Mouse (Mus musculus) liver, embryonic 15.5 days (tissue): ENCODE results near the gene Mllt3. TPM values are rescaled to one million over a fixed set of nuclear protein-coding genes. Genes with fewer than 3 reads are reported as not detected.
A peak's percentile ranks its signal among the peaks of the same experiment; 100 is the strongest.

Experiments
- ATAC-seq: fragments of 200-750 bp; cut with Nextera tagmentation; 2 replicates; pipeline ENCODE4 v1.8.0; 2017; ENCODE audit warnings: moderate number of reproducible peaks, mild to moderate bottlenecking, moderate library complexity; ENCODE audit not compliant: insufficient read depth
- H3K27ac ChIP-seq: fragments of 300-500 bp; sonication (generic); replicated peaks from 2 replicates; pipeline ENCODE4 v1.5.1; 2015; ENCODE audit warnings: mild to moderate bottlenecking, inconsistent platforms
- H3K27me3 ChIP-seq: fragments of 300-500 bp; sonication (generic); 2 replicates; pipeline ENCODE4 v1.6.1; 2015; ENCODE audit warnings: mild to moderate bottlenecking, inconsistent platforms
- H3K36me3 ChIP-seq: fragments of 300-500 bp; sonication (generic); replicated peaks from 2 replicates; pipeline ENCODE4 v1.6.1; 2015; ENCODE audit warnings: moderate library complexity, mild to moderate bottlenecking, inconsistent platforms
- H3K4me1 ChIP-seq: fragments of 300-500 bp; sonication (generic); replicated peaks from 2 replicates; pipeline ENCODE4 v1.6.1; 2015; ENCODE audit warnings: inconsistent platforms
- H3K4me2 ChIP-seq: fragments of 300-500 bp; sonication (generic); 2 replicates; pipeline ENCODE4 v1.6.1; 2015; ENCODE audit warnings: moderate library complexity, mild to moderate bottlenecking, inconsistent platforms
- H3K4me3 ChIP-seq: fragments of 300-500 bp; sonication (generic); replicated peaks from 2 replicates; pipeline ENCODE4 v1.5.1; 2015; ENCODE audit warnings: mild to moderate bottlenecking, inconsistent platforms
- H3K9ac ChIP-seq: fragments of 300-500 bp; sonication (generic); 2 replicates; pipeline ENCODE4 v1.6.1; 2015; ENCODE audit warnings: moderate library complexity, mild to moderate bottlenecking, inconsistent platforms
- H3K9me3 ChIP-seq: fragments of 300-500 bp; sonication (generic); replicated peaks from 2 replicates; pipeline ENCODE4 v1.6.1; 2016; ENCODE audit warnings: inconsistent platforms
- WGBS: fragments of 180-500 bp; shearing (Covaris S2); methylation state at CpG from one replicate; pipeline ENCODE4 v1.1.7; 2015; ENCODE audit warnings: mixed read lengths; ENCODE audit not compliant: insufficient replicate concordance; 5-methylcytosine and 5-hydroxymethylcytosine counted together
- polyA plus RNA-seq: library from polyadenylated mRNA; unstranded; fragments of >200 nt; fragmentation: Nextera tagmentation; extraction: Ambion mirVana; gene quantifications from 2 replicates; pipeline ENCODE4 v1.2.1, GENCODE M21; 2015

Mllt3 gene
- polyA plus RNA-seq, 1 experiment from 2014 or later: 83.9 TPM

DNA sequence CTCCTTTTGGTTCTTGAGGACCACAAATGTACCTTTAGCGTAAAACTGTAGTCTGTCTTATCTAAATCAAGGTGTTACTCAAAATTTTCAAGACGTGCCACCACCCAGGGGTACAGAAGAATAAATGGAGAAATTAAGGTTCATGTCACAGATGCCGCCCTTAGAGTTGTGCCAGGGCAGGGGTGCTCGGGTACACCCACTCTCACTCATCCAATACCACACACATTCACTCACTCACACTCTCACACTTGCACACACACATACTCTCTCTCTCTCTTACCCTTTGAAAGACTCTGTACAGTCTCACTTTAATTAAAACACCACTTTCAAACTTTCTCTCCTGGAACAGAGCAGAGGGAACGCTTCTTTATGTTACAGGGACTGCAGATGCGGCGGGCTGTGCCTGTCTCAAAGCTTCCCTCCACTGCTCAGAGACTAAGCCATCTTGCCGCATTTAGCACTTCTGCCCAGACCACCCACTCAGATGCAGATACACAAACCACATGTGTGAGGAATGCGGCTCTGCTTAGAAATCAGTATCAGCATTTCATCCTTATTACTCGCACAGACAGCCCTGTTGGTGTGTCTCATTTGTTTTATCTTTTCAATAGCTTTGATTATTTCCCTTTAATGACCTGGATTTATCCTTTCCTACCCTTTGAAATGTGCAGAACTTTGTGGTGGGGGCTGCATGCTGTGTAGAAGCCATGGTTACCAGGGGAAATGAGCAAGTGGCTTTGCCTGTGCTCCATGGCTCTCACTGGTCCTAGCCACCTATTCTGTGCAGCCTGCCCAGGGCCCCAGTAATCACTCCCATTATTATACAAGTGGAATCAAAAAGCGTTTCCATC lies 265.2 kb downstream of the Mllt3 start:
- Histone ChIP-seq H3K27me3 (no peaks in the 10 kb centered on the region), H3K4me3 (no peak overlapping the region), H3K27ac (no peak overlapping the region), H3K9me3 (no peaks in the 10 kb centered on the region), H3K36me3 (peaks cover 9% of the 10 kb centered on the region), H3K4me2 (no peak overlapping the region), H3K9ac (no peak overlapping the region), H3K4me1 (no peaks in the 10 kb centered on the region)
- 59% methylated on average over 11 of the region's 11 CpGs for WGBS
- ATAC-seq: no peak

DNA sequence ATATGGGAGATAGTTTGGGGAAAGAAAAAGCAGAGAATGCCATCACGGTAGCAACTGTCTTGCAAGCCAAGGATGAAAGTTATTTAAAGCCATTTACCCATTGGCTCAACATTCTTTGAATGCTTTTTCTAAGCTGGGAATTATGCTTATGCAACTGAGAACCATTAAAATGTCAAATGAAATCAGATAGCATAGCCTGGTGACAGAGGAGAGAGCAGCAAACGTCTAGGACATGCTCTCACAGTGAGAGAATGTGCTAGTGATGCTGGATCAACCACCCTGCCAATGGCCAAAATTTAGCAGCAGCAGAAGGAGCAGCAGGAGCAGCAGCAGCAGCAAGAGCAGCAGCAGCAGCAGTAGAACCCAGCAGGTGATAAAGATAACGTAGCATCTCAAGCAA lies 267.4 kb downstream of the Mllt3 start:
- no peak overlapping the region for H3K9ac ChIP-seq
- H3K9me3 ChIP-seq: no peaks in the 10 kb centered on the region
- no peak overlapping the region for H3K27ac ChIP-seq
- ATAC-seq: no peak
- H3K4me3 ChIP-seq: no peak overlapping the region
- H3K36me3 ChIP-seq: no peaks in the 10 kb centered on the region
- no peaks in the 10 kb centered on the region for H3K4me1 ChIP-seq
- 58% methylated on average over 3 of the region's 3 CpGs for WGBS
- no peak overlapping the region for H3K4me2 ChIP-seq
- H3K27me3 ChIP-seq: no peaks in the 10 kb centered on the region

GRCm38 (mm10) chr4:87761075-87761474 lies 272.1 kb downstream of the Mllt3 start:
- no peak overlapping the region for H3K27ac ChIP-seq
- no peaks in the 10 kb centered on the region for H3K4me1 ChIP-seq
- H3K27me3 ChIP-seq: no peaks in the 10 kb centered on the region
- ATAC-seq: no peak
- no peak overlapping the region for H3K9ac ChIP-seq
- WGBS: 53% methylated on average over 2 of the region's 2 CpGs
- H3K9me3 ChIP-seq: no peaks in the 10 kb centered on the region
- H3K4me3 ChIP-seq: no peak overlapping the region
- H3K4me2 ChIP-seq: no peak overlapping the region
- H3K36me3 ChIP-seq: no peaks in the 10 kb centered on the region

DNA sequence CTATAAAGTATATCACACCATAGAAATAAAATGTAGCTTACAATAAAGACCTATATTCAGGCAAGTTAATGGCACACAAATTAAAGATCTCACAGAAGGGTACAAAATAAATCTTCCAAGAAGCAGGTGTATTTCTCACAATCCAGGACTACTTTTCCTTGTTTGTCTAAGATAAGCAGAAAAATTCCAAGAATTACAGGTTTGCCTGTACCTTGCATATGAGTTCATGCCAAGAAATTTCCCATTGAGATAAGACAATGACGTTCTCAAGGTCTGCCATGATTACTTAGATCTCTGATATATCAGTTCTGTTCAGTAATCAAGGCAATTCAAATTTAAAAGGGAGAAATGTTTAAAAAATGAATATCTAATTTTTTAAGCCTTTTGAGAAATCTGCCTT lies 272.9 kb downstream of the Mllt3 start:
- Histone ChIP-seq H3K27me3 (no peaks in the 10 kb centered on the region), H3K9ac (no peak overlapping the region), H3K4me3 (no peak overlapping the region), H3K9me3 (no peaks in the 10 kb centered on the region), H3K36me3 (no peaks in the 10 kb centered on the region), H3K4me1 (no peaks in the 10 kb centered on the region), H3K4me2 (no peak overlapping the region), H3K27ac (no peak overlapping the region)
- WGBS: 56% methylated on average over 1 of the region's 1 CpGs
- no peak for ATAC-seq

GRCm38 (mm10) chr4:87759625-87760024 lies 273.5 kb downstream of the Mllt3 start:
- no peak overlapping the region for H3K4me3 ChIP-seq
- no peaks in the 10 kb centered on the region for H3K27me3 ChIP-seq
- no peak overlapping the region for H3K27ac ChIP-seq
- H3K9ac ChIP-seq: no peak overlapping the region
- H3K9me3 ChIP-seq: no peaks in the 10 kb centered on the region
- no peak overlapping the region for H3K4me2 ChIP-seq
- no peaks in the 10 kb centered on the region for H3K4me1 ChIP-seq
- 63% methylated on average over 2 of the region's 2 CpGs for WGBS
- ATAC-seq: no peak
- no peaks in the 10 kb centered on the region for H3K36me3 ChIP-seq

DNA sequence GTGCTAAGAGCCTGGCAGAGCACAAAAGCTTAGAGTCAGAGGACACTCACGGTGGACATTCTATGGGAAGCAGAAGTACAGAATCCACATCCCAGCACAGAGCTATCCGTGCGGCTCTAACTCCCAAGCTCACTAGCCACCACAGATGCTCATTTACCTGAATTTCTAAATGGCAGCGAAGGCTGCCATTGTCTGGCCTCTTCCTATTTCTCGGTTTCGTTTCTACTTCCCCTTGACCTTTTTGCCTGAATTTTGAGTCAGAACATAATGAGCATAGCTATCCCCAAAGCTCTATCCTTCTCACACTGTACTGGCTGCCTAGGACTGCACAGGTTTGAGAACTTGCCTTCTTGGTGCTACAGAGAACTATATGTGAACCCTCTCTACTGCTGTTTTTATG lies 274.1 kb downstream of the Mllt3 start:
- Histone ChIP-seq H3K27me3 (no peaks in the 10 kb centered on the region), H3K4me3 (no peak overlapping the region), H3K9ac (no peak overlapping the region), H3K9me3 (no peaks in the 10 kb centered on the region), H3K36me3 (no peaks in the 10 kb centered on the region), H3K4me2 (no peak overlapping the region), H3K4me1 (no peaks in the 10 kb centered on the region), H3K27ac (no peak overlapping the region)
- no peak for ATAC-seq
- WGBS: 67% methylated on average over 6 of the region's 6 CpGs

GRCm38 (mm10) chr4:87751515-87751864 lies 281.7 kb downstream of the Mllt3 start:
- Histone ChIP-seq H3K4me3 (no peak overlapping the region), H3K27ac (no peak overlapping the region), H3K9me3 (no peaks in the 10 kb centered on the region), H3K4me2 (peak overlapping the region; percentile 48), H3K9ac (no peak overlapping the region), H3K27me3 (no peaks in the 10 kb centered on the region), H3K4me1 (peaks cover 20% of the 10 kb centered on the region), H3K36me3 (no peaks in the 10 kb centered on the region)
- 25% methylated on average over 2 of the region's 2 CpGs for WGBS
- peak; percentile 73 for ATAC-seq

GRCm38 (mm10) chr4:87750856-87751514 lies 282.2 kb downstream of the Mllt3 start:
- 44% methylated on average over 5 of the region's 5 CpGs for WGBS
- ATAC-seq: peak; percentile 90
- H3K27me3 ChIP-seq: no peaks in the 10 kb centered on the region

GRCm38 (mm10) chr4:87749532-87750234 lies 283.5 kb downstream of the Mllt3 start:
- no peak overlapping the region for H3K4me2 ChIP-seq
- H3K9ac ChIP-seq: no peak overlapping the region
- H3K4me3 ChIP-seq: no peak overlapping the region
- no peaks in the 10 kb centered on the region for H3K27me3 ChIP-seq
- H3K9me3 ChIP-seq: no peaks in the 10 kb centered on the region
- WGBS: 50% methylated on average over 4 of the region's 4 CpGs
- no peak overlapping the region for H3K27ac ChIP-seq
- no peaks in the 10 kb centered on the region for H3K36me3 ChIP-seq
- H3K4me1 ChIP-seq: peaks cover 20% of the 10 kb centered on the region
- ATAC-seq: no peak

More at GRCm38 (mm10) chr4:87750856-87751514, 282.2 kb downstream of the Mllt3 start:
- Histone ChIP-seq H3K36me3 (no peaks in the 10 kb centered on the region), H3K4me3 (no peak overlapping the region), H3K9ac (no peak overlapping the region), H3K9me3 (no peaks in the 10 kb centered on the region), H3K27ac (peak overlapping the region; percentile 59; the same call in 1 of the 2 replicates), H3K4me2 (peak overlapping the region; percentile 48), H3K4me1 (peaks cover 20% of the 10 kb centered on the region)

DNA sequence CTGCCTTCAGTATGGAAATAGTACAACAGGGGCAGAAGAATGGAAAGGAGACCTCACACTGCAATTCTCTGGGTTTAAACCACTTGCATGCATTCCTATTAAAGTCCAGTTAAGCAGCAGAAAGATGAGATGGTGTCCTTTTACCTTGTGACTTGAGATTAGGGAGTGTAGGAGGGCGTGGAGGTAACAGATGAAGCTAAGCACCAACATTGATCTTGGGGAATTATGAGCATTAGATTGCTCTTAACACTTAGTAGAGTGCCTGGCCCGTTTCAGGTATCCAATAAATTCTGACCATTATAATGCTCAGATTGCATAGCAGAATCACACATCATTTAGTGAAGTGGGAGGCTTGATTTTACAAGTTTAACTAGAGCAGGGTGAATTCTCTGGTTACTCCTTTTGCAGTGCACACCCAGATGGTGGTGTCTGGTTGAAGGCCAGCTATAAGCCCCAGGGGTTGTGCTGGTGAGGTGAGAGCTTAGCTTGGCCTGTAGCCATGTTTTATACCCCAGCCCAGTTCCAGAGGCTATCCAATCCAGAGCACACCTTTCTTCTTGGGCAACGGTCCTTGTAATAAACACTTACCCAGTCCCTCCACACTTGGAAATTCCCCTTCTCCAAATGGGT lies 288.0 kb downstream of the Mllt3 start:
- H3K27me3 ChIP-seq: no peaks in the 10 kb centered on the region
- no peak overlapping the region for H3K9ac ChIP-seq
- no peaks in the 10 kb centered on the region for H3K9me3 ChIP-seq
- 68% methylated on average over 3 of the region's 3 CpGs for WGBS
- no peaks in the 10 kb centered on the region for H3K36me3 ChIP-seq
- no peaks in the 10 kb centered on the region; the same call in 1 of the 2 replicates for H3K4me1 ChIP-seq
- H3K27ac ChIP-seq: no peak overlapping the region
- H3K4me3 ChIP-seq: no peak overlapping the region
- ATAC-seq: no peak
- no peak overlapping the region for H3K4me2 ChIP-seq
